18 mouse cellular contexts compared by ENCODE assay signal in the genomic region with DNA sequence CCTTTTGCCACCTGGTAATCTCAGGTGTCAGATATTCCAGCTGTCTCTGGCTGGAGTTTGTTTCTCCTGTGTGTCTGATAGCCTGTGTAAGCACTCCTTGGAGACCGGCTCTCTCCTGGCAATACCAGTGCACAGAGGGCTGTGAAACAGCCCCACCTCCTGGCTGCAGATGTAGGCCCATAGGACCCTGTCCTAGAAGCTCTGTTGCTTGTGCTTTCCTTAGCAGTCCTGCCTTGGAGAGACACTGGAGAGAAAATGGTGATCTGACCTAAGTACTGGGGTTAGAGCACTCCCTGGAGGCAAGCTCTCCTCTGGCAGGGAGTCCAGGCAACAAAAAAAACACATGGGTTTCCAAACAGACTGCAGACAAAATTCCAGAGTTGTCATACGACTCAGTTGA.
DNase-seq lines count a peak whose midpoint lies in the region; ATAC-seq and TF ChIP-seq lines count a peak whose summit lies in the region.
"Had no signal": no experiment of that assay in that cellular context is flagged by ENCODE, and none has a peak within 500 bp of the region (broad histone marks: within the 10 kb centered on the region; RNA-seq: fewer than 3 reads in every experiment).

No protein-coding gene starts in this region.

- TF ChIP-seq EP300 in liver, postnatal 0 days (IDR thresholded peaks at IDR 0.05; ENCODE audit: low read depth) = no peak

- peak; percentile 13 for DNase-seq in adrenal gland, adult 2 months
- no peak for DNase-seq in adrenal gland, adult 18-20 months (ENCODE audit: low spot score in 2 of 2)
- no peak for DNase-seq in liver, postnatal 0 days
- no peak for DNase-seq in G1E (ENCODE audit: low spot score)
- DNase-seq in embryo, embryonic 11 days = peak; percentile 16
- no peak for DNase-seq in forebrain, embryonic 14.5 days (ENCODE audit: low spot score)
- no peak for DNase-seq in heart, adult 18-20 months
- DNase-seq: cerebellum, adult 9-10 months; gastrocnemius, postnatal 14 days; kidney, adult 11 months; thymus, adult 18-20 months had no signal

- no peak overlapping the region for H3K9ac ChIP-seq in liver, postnatal 0 days (replicated peaks)
- H3K9ac ChIP-seq in liver, embryonic 12.5 days = no peak overlapping the region
- H3K9ac ChIP-seq in forebrain, embryonic 14.5 days (ENCODE audit: low read length) = no peak overlapping the region
- H3K9ac ChIP-seq: embryonic facial prominence, embryonic 13.5 days; forebrain, embryonic 13.5 days; heart, embryonic 12.5 days; hindbrain, embryonic 12.5 days; lung, embryonic 15.5 days; midbrain, embryonic 13.5 days had no signal

- 47% methylated on average over 2 of the region's 2 CpGs for WGBS in liver, postnatal 0 days (ENCODE audit: insufficient replicate concordance)
- 47% methylated on average over 2 of the region's 2 CpGs for WGBS in liver, embryonic 12.5 days (ENCODE audit: insufficient replicate concordance)
- 66% methylated on average over 2 of the region's 2 CpGs for WGBS in forebrain, embryonic 14.5 days

- ATAC-seq in liver, postnatal 0 days = no peak
- no peak for ATAC-seq in liver, embryonic 12.5 days
- peak; percentile 15; the same call in 1 of the 2 replicates for ATAC-seq in G1E (ENCODE audit: extremely low read depth, insufficient number of reproducible peaks, low FRiP score, poor library complexity, severe bottlenecking)
- no peak for ATAC-seq in forebrain, embryonic 14.5 days
- ATAC-seq: forebrain, embryonic 13.5 days; midbrain, embryonic 13.5 days had no signal

- peak; percentile 33 for TF ChIP-seq CTCF in liver, postnatal 0 days (IDR thresholded peaks at IDR 0.05; ENCODE audit: low read depth)
- no peak for TF ChIP-seq CTCF in G1E (IDR thresholded peaks at IDR 0.05; ENCODE audit: low read depth, low read length)

- H3K27ac ChIP-seq in liver, postnatal 0 days (ENCODE audit: low read depth) = no peak overlapping the region
- no peak overlapping the region for H3K27ac ChIP-seq in liver, embryonic 12.5 days
- H3K27ac ChIP-seq in forebrain, embryonic 14.5 days (ENCODE audit: low read depth, low read length) = no peak overlapping the region
- H3K27ac ChIP-seq: embryonic facial prominence, embryonic 13.5 days; forebrain, embryonic 13.5 days; hindbrain, embryonic 12.5 days; lung, embryonic 15.5 days; midbrain, embryonic 13.5 days had no signal

- no peak overlapping the region for H3K4me2 ChIP-seq in liver, postnatal 0 days (ENCODE audit: low read depth, low read length)
- no peak overlapping the region for H3K4me2 ChIP-seq in liver, embryonic 12.5 days
- H3K4me2 ChIP-seq in forebrain, embryonic 14.5 days (ENCODE audit: low read length) = no peak overlapping the region
- H3K4me2 ChIP-seq: embryonic facial prominence, embryonic 13.5 days; forebrain, embryonic 13.5 days; heart, embryonic 12.5 days; hindbrain, embryonic 12.5 days; lung, embryonic 15.5 days; midbrain, embryonic 13.5 days had no signal

- H3K9me3 ChIP-seq in liver, postnatal 0 days (ENCODE audit: low read length) = no peaks in the 10 kb centered on the region
- no peaks in the 10 kb centered on the region for H3K9me3 ChIP-seq in liver, embryonic 12.5 days (replicated peaks)
- H3K9me3 ChIP-seq in G1E (replicated peaks) = no peaks in the 10 kb centered on the region
- H3K9me3 ChIP-seq in forebrain, embryonic 14.5 days (replicated peaks; ENCODE audit: control insufficient read depth, low read length) = no peaks in the 10 kb centered on the region
- H3K9me3 ChIP-seq: embryonic facial prominence, embryonic 13.5 days; forebrain, embryonic 13.5 days; heart, embryonic 12.5 days; hindbrain, embryonic 12.5 days; lung, embryonic 15.5 days; midbrain, embryonic 13.5 days had no signal

- H3K27me3 ChIP-seq in liver, postnatal 0 days (ENCODE audit: insufficient read depth, low read length) = no peaks in the 10 kb centered on the region
- no peaks in the 10 kb centered on the region for H3K27me3 ChIP-seq in liver, embryonic 12.5 days (replicated peaks)
- no peaks in the 10 kb centered on the region for H3K27me3 ChIP-seq in G1E (ENCODE audit: insufficient read depth, low read length)
- no peaks in the 10 kb centered on the region for H3K27me3 ChIP-seq in forebrain, embryonic 14.5 days (replicated peaks; ENCODE audit: control insufficient read depth, insufficient read depth, low read length)
- H3K27me3 ChIP-seq: embryonic facial prominence, embryonic 13.5 days; forebrain, embryonic 13.5 days; heart, embryonic 12.5 days; hindbrain, embryonic 12.5 days; lung, embryonic 15.5 days; midbrain, embryonic 13.5 days had no signal

- H3K36me3 ChIP-seq in liver, postnatal 0 days (replicated peaks; ENCODE audit: insufficient read depth, low read length) = no peaks in the 10 kb centered on the region
- H3K36me3 ChIP-seq in liver, embryonic 12.5 days = no peaks in the 10 kb centered on the region
- H3K36me3 ChIP-seq in G1E (replicated peaks) = no peaks in the 10 kb centered on the region
- no peaks in the 10 kb centered on the region for H3K36me3 ChIP-seq in forebrain, embryonic 14.5 days (ENCODE audit: control insufficient read depth, insufficient read depth, low read length)
- H3K36me3 ChIP-seq: embryonic facial prominence, embryonic 13.5 days; heart, embryonic 12.5 days; hindbrain, embryonic 12.5 days; lung, embryonic 15.5 days; midbrain, embryonic 13.5 days had no signal

- H3K4me3 ChIP-seq in liver, postnatal 0 days (ENCODE audit: low read depth, low read length) = no peak overlapping the region
- no peak overlapping the region for H3K4me3 ChIP-seq in liver, embryonic 12.5 days
- no peak overlapping the region for H3K4me3 ChIP-seq in G1E (ENCODE audit: low read depth, low read length)
- H3K4me3 ChIP-seq in forebrain, embryonic 14.5 days (ENCODE audit: low read depth, low read length) = no peak overlapping the region
- H3K4me3 ChIP-seq: embryonic facial prominence, embryonic 13.5 days; forebrain, embryonic 13.5 days; heart, embryonic 12.5 days; hindbrain, embryonic 12.5 days; lung, embryonic 15.5 days; midbrain, embryonic 13.5 days had no signal

- H3K4me1 ChIP-seq in liver, postnatal 0 days (ENCODE audit: insufficient read depth) = no peaks in the 10 kb centered on the region
- no peaks in the 10 kb centered on the region for H3K4me1 ChIP-seq in liver, embryonic 12.5 days
- no peaks in the 10 kb centered on the region for H3K4me1 ChIP-seq in G1E (ENCODE audit: insufficient read depth, low read depth, low read length)
- H3K4me1 ChIP-seq in forebrain, embryonic 14.5 days (ENCODE audit: control insufficient read depth, insufficient read depth, low read length) = no peaks in the 10 kb centered on the region
- H3K4me1 ChIP-seq: embryonic facial prominence, embryonic 13.5 days; forebrain, embryonic 13.5 days; heart, embryonic 12.5 days; hindbrain, embryonic 12.5 days; lung, embryonic 15.5 days; midbrain, embryonic 13.5 days had no signal

Comparison
In these comparisons a context has a peak if more than half of its experiments do, and no peak if none do; other contexts are left out.
1. DNase-seq: peak in adrenal gland, adult 2 months (single experiment) and embryo, embryonic 11 days (single experiment); none in adrenal gland, adult 18-20 months (0 of 2), liver, postnatal 0 days (single experiment), G1E (single experiment), forebrain, embryonic 14.5 days (single experiment) and heart, adult 18-20 months (0 of 2).